Mouse (Mus musculus) hindbrain, embryonic 11.5 days (tissue): ENCODE results near the gene Rrm2. TPM values are rescaled to one million over a fixed set of nuclear protein-coding genes. Genes with fewer than 3 reads are reported as not detected.

Source experiments
- ATAC-seq: fragments of 200-750 bp; cut with Nextera tagmentation; 2 replicates; pipeline ENCODE4 v1.8.0; 2017; ENCODE audit warnings: mild to moderate bottlenecking, moderate TSS enrichment, moderate library complexity; ENCODE audit not compliant: low FRiP score
- DNase-seq: peaks from one replicate; pipeline ENCODE4 v3.0.0-alpha.2; 2015; ENCODE audit warnings: low spot score
- H3K27ac ChIP-seq: fragments of 300-500 bp; sonication (generic); 2 replicates; pipeline ENCODE4 v1.5.1; 2014; ENCODE audit warnings: mild to moderate bottlenecking, low read depth, low read length
- H3K27me3 ChIP-seq: fragments of 300-500 bp; sonication (generic); 2 replicates; pipeline ENCODE4 v1.6.1; 2014; ENCODE audit warnings: mild to moderate bottlenecking, low read length, moderate library complexity, mixed read lengths; ENCODE audit not compliant: control insufficient read depth, insufficient read depth
- H3K36me3 ChIP-seq: fragments of 300-500 bp; sonication (generic); 2 replicates; pipeline ENCODE4 v1.6.1; 2014; ENCODE audit warnings: mild to moderate bottlenecking, low read length, moderate library complexity, mixed read lengths; ENCODE audit not compliant: control insufficient read depth, insufficient read depth
- H3K4me1 ChIP-seq: fragments of 300-500 bp; sonication (generic); replicated peaks from 2 replicates; pipeline ENCODE4 v1.6.1; 2014; ENCODE audit warnings: low read length, mixed read lengths; ENCODE audit not compliant: control insufficient read depth, insufficient read depth
- H3K4me2 ChIP-seq: fragments of 300-500 bp; sonication (generic); replicated peaks from 2 replicates; pipeline ENCODE4 v1.6.1; 2014; ENCODE audit warnings: mild to moderate bottlenecking, low read depth, low read length
- H3K4me3 ChIP-seq: fragments of 300-500 bp; sonication (generic); 2 replicates; pipeline ENCODE4 v1.5.1; 2014; ENCODE audit warnings: low read depth, low read length
- H3K9ac ChIP-seq: fragments of 300-500 bp; sonication (generic); 2 replicates; pipeline ENCODE4 v1.6.1; 2014; ENCODE audit warnings: low read depth, low read length
- H3K9me3 ChIP-seq: fragments of 300-500 bp; sonication (generic); 2 replicates; pipeline ENCODE4 v1.6.1; 2016; ENCODE audit warnings: low read length; ENCODE audit not compliant: control insufficient read depth
- WGBS: fragments of 180-500 bp; shearing (Covaris S2); extraction: QIAGEN DNeasy Blood & Tissue Kit; methylation state at CpG from one replicate; pipeline ENCODE4 v1.1.7; 2014; 5-methylcytosine and 5-hydroxymethylcytosine counted together
- polyA plus RNA-seq: library from polyadenylated mRNA; unstranded; fragments of >200 nt; fragmentation: Nextera tagmentation; extraction: Ambion mirVana; gene quantifications from 2 replicates; pipeline ENCODE4 v1.2.1, GENCODE M21; 2014

Gene Rrm2
- polyA plus RNA-seq, 1 experiment from 2014 or later = 335 TPM

GRCm38 (mm10) chr12:24753680-24754079 is 45.6 kb downstream of the Rrm2 start:
- 91% methylated on average over 4 of the region's 4 CpGs for WGBS

DNA sequence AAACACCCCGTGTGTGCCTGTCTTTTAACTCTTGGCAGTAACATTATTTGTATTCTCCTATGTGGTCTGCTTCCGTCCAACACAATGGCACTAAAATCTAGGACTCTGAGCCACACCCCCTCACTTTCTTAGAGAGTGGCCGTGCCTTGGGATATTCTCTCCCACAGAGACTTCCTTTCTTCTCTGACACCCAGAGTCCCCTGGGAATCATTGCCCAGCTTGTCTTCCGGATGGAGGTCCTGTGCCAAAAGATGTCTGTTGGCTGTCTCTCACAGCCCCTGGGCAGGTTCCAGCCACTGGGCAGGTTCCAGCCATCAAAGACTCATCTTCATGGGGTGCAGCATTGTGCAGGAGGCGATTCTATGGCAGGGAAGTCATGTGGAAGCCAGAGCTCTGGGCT is 46.7 kb downstream of the Rrm2 start:
- Histone ChIP-seq H3K4me3 (no peak overlapping the region), H3K4me1 (peaks cover 2% of the 10 kb centered on the region; the same call in 1 of the 2 replicates), H3K4me2 (no peak overlapping the region), H3K36me3 (no peaks in the 10 kb centered on the region), H3K9me3 (no peaks in the 10 kb centered on the region), H3K9ac (no peak overlapping the region), H3K27ac (no peak overlapping the region), H3K27me3 (no peaks in the 10 kb centered on the region)
- WGBS = 61% methylated on average over 5 of the region's 5 CpGs
- ATAC-seq (no peak), DNase-seq (no peak)

More at GRCm38 (mm10) chr12:24753680-24754079, 45.6 kb downstream of the Rrm2 start:
- DNase-seq = no peak
- Histone ChIP-seq H3K4me1 (peaks cover 2% of the 10 kb centered on the region; the same call in 1 of the 2 replicates), H3K27ac (no peak overlapping the region), H3K27me3 (no peaks in the 10 kb centered on the region), H3K4me3 (no peak overlapping the region), H3K9me3 (no peaks in the 10 kb centered on the region), H3K4me2 (no peak overlapping the region), H3K36me3 (no peaks in the 10 kb centered on the region), H3K9ac (no peak overlapping the region)
- no peak for ATAC-seq

GRCm38 (mm10) chr12:24755471-24755870 is 47.4 kb downstream of the Rrm2 start:
- ATAC-seq (no peak), DNase-seq (no peak)
- 93% methylated on average over 9 of the region's 9 CpGs for WGBS
- H3K4me3 ChIP-seq = no peak overlapping the region
- no peaks in the 10 kb centered on the region for H3K27me3 ChIP-seq
- no peak overlapping the region for H3K27ac ChIP-seq
- H3K9me3 ChIP-seq = no peaks in the 10 kb centered on the region
- H3K4me1 ChIP-seq = peaks cover 2% of the 10 kb centered on the region; the same call in 1 of the 2 replicates
- H3K36me3 ChIP-seq = no peaks in the 10 kb centered on the region
- no peak overlapping the region for H3K4me2 ChIP-seq
- no peak overlapping the region for H3K9ac ChIP-seq

DNA sequence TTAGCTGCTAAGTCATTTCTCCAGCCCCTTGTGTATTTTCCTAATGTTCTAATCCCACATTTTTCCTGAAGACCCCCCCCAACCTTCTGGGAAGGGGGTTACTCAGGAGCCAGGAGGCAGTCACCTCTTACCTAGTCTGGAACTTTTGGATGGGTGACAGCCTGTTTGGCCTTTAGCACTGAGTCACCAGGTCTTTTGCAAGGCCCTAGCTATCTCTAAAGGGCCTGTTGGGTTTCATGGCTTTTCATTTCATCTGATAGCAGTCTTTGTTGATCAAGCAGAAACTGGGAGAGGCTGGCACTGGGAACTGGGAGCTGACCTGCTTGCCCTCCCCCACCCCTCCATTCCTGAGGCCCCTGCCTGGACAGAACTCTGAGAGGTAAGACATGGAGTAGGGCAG is 49.3 kb downstream of the Rrm2 start:
- Histone ChIP-seq H3K27ac (no peak overlapping the region), H3K4me1 (peaks cover 2% of the 10 kb centered on the region; the same call in 1 of the 2 replicates), H3K4me2 (no peak overlapping the region), H3K9me3 (no peaks in the 10 kb centered on the region), H3K9ac (no peak overlapping the region), H3K36me3 (no peaks in the 10 kb centered on the region), H3K4me3 (no peak overlapping the region), H3K27me3 (no peaks in the 10 kb centered on the region)
- DNase-seq (no peak), ATAC-seq (no peak)

GRCm38 (mm10) chr12:24758374-24758773 is 50.3 kb downstream of the Rrm2 start:
- Histone ChIP-seq H3K36me3 (no peaks in the 10 kb centered on the region), H3K4me2 (no peak overlapping the region), H3K4me3 (no peak overlapping the region), H3K27ac (no peak overlapping the region), H3K9me3 (no peaks in the 10 kb centered on the region), H3K27me3 (no peaks in the 10 kb centered on the region), H3K9ac (no peak overlapping the region), H3K4me1 (peaks cover 4% of the 10 kb centered on the region; the same call in 1 of the 2 replicates)
- 18% methylated on average over 6 of the region's 6 CpGs for WGBS
- ATAC-seq (peak; percentile 49), DNase-seq (peak; percentile 52)

DNA sequence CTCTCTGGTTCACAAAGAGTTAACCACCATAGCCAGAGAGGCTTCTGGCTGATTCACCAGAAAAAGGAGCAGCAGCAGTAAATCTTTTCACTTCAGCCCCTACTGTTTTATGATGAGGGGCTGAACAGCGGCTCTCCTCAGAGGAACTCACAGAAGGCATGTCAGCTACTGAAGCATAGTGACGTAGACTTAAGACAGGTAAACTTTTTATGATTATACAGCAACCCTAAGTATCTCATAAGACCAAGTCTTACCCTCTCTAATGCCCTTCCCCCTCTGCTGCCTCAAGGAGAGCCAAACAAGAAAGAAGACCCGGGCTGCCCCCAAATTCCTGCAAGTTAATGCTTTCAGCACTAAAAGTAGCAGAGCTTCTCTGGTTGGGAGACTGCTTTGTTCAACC is 54.2 kb downstream of the Rrm2 start:
- DNase-seq (no peak), ATAC-seq (no peak)
- no peak overlapping the region for H3K9ac ChIP-seq
- no peaks in the 10 kb centered on the region for H3K36me3 ChIP-seq
- WGBS = 1% methylated on average over 3 of the region's 3 CpGs
- peaks cover 4% of the 10 kb centered on the region; the same call in 1 of the 2 replicates for H3K4me1 ChIP-seq
- no peaks in the 10 kb centered on the region for H3K9me3 ChIP-seq
- no peak overlapping the region for H3K4me3 ChIP-seq
- no peak overlapping the region for H3K27ac ChIP-seq
- no peaks in the 10 kb centered on the region for H3K27me3 ChIP-seq
- no peak overlapping the region for H3K4me2 ChIP-seq

Other genes with a start within 250 kb of the Rrm2 start
- 30.0 and 36.5 TPM in 2 replicates for gene Taf1b, start 209.9 kb upstream of the Rrm2 start, polyA plus RNA-seq
- 0.43 and 0.60 TPM in 2 replicates for gene Grhl1, start 136.0 kb upstream of the Rrm2 start, polyA plus RNA-seq
- 12.5 and 14.3 TPM in 2 replicates for gene Klf11, start 57.0 kb upstream of the Rrm2 start, polyA plus RNA-seq
- gene Cys1, start 26.4 kb upstream of the Rrm2 start, polyA plus RNA-seq = 0.88 and 1.2 TPM in 2 replicates
- 59.5 and 61.2 TPM in 2 replicates for gene Mboat2, start 122.6 kb downstream of the Rrm2 start, polyA plus RNA-seq